Mouse (Mus musculus): ENCODE results near the gene Sox10. TPM values are rescaled to one million over a fixed set of nuclear protein-coding genes. Genes with fewer than 3 reads are reported as not detected.
A peak's percentile ranks its signal among the peaks of the same experiment; 100 is the strongest.

The Sox10 gene
- polyA plus RNA-seq, 2 experiments from 2014 or later: not detected

GRCm38 (mm10) chr15:79122119-79122518 lies 42.9 kb downstream of the Sox10 start:
- no peak for ATAC-seq

GRCm38 (mm10) chr15:79119491-79119890 lies 45.5 kb downstream of the Sox10 start:
- ATAC-seq: no peak

GRCm38 (mm10) chr15:79115276-79115675 lies 49.8 kb downstream of the Sox10 start:
- peak; percentile 87 for ATAC-seq

GRCm38 (mm10) chr15:79111774-79112173 lies 53.3 kb downstream of the Sox10 start:
- ATAC-seq: no peak

GRCm38 (mm10) chr15:79110528-79110927 lies 54.5 kb downstream of the Sox10 start:
- no peak for ATAC-seq

GRCm38 (mm10) chr15:79110031-79110430 lies 55.0 kb downstream of the Sox10 start:
- ATAC-seq: no peak

- ATAC-seq: peak; percentile 55
These were observed 55.6 kb downstream of the Sox10 start for GRCm38 (mm10) chr15:79109321-79109934.

GRCm38 (mm10) chr15:79108421-79109320 lies 56.4 kb downstream of the Sox10 start, which contains the start of gene Micall1:
TSS of gene Micall1 (plus strand) at chr15:79108898.
- peak; percentile 80 for ATAC-seq

GRCm38 (mm10) chr15:79107966-79108365 lies 57.1 kb downstream of the Sox10 start:
- no peak for ATAC-seq

GRCm38 (mm10) chr15:79105804-79106203 lies 59.2 kb downstream of the Sox10 start:
- no peak for ATAC-seq

Other genes with a start within 250 kb of the Sox10 start
- 1,000 to 10,000 TPM in 1 of 2 experiments, 100 to 1,000 TPM in 1; 804 to 1,171 TPM for gene Lgals1, start 238.5 kb downstream of the Sox10 start, polyA plus RNA-seq (2017; shearing (Covaris generic))
- 10 to 100 TPM; 44.5 to 46.9 TPM for gene Nol12, start 230.3 kb downstream of the Sox10 start, polyA plus RNA-seq (2017; shearing (Covaris generic))
- 10 to 100 TPM; 18.6 to 30.9 TPM for gene Triobp, start 217.5 kb downstream of the Sox10 start, polyA plus RNA-seq (2017; shearing (Covaris generic))
- gene H1f0, start 136.8 kb downstream of the Sox10 start, polyA plus RNA-seq (2017; shearing (Covaris generic)): 10 to 100 TPM; 37.2 to 37.8 TPM
- gene Galr3, start 123.4 kb downstream of the Sox10 start, polyA plus RNA-seq (2017; shearing (Covaris generic)): not detected
- gene Ankrd54, start 102.3 kb downstream of the Sox10 start, polyA plus RNA-seq (2017; shearing (Covaris generic)): 1 to 10 TPM; 7.4 to 8.1 TPM
- gene Eif3l, start 90.1 kb downstream of the Sox10 start, polyA plus RNA-seq (2017; shearing (Covaris generic)): 100 to 1,000 TPM; 241 to 298 TPM
- 10 to 100 TPM; 11.1 to 11.3 TPM for gene Micall1, start 56.3 kb downstream of the Sox10 start, polyA plus RNA-seq (2017; shearing (Covaris generic))
- 100 to 1,000 TPM; 105 to 132 TPM for gene Polr2f, start 24.2 kb downstream of the Sox10 start, polyA plus RNA-seq (2017; shearing (Covaris generic))
- gene 1700088E04Rik, start 24.0 kb downstream of the Sox10 start, polyA plus RNA-seq (2017; shearing (Covaris generic)): 1 to 10 TPM; 7.0 to 7.3 TPM
- 1 to 10 TPM; 7.2 to 9.7 TPM for gene Pick1, start 63.9 kb upstream of the Sox10 start, polyA plus RNA-seq (2017; shearing (Covaris generic))
- gene Gm49486, start 64.2 kb upstream of the Sox10 start, polyA plus RNA-seq (2017; shearing (Covaris generic)): under 1 TPM; 0.16 to 0.34 TPM
- not detected for gene Slc16a8, start 89.5 kb upstream of the Sox10 start, polyA plus RNA-seq (2017; shearing (Covaris generic))
- gene Baiap2l2, start 120.3 kb upstream of the Sox10 start, polyA plus RNA-seq (2017; shearing (Covaris generic)): under 1 TPM in 1 of 2 experiments, not detected in 1; 0.66 TPM
- 10 to 100 TPM; 10.3 to 12.3 TPM for gene Pla2g6, start 163.2 kb upstream of the Sox10 start, polyA plus RNA-seq (2017; shearing (Covaris generic))
- 1 to 10 TPM; 1.9 to 3.7 TPM for gene Maff, start 181.4 kb upstream of the Sox10 start, polyA plus RNA-seq (2017; shearing (Covaris generic))
- gene Tmem184b, start 238.3 kb upstream of the Sox10 start, polyA plus RNA-seq (2017; shearing (Covaris generic)): 10 to 100 TPM in 1 of 2 experiments, 1 to 10 TPM in 1; 9.3 to 18.1 TPM

All from activated CD4-positive, CD25-positive, alpha-beta regulatory T cell, adult 4 months (primary cell).